Mouse (Mus musculus) intestine, embryonic 15.5 days (tissue): ENCODE results near the gene Filip1. TPM values are rescaled to one million over a fixed set of nuclear protein-coding genes. Genes with fewer than 3 reads are reported as not detected.
A peak's percentile ranks its signal among the peaks of the same experiment; 100 is the strongest.

ENCODE experiments used
- ATAC-seq: fragments of 200-750 bp; cut with Nextera tagmentation; 2 replicates; pipeline ENCODE4 v1.8.0; 2017; ENCODE audit warnings: moderate TSS enrichment, moderate library complexity
- H3K27ac ChIP-seq: fragments of 300-500 bp; sonication (generic); 2 replicates; pipeline ENCODE4 v1.5.1; 2015; ENCODE audit warnings: mild to moderate bottlenecking, inconsistent platforms
- H3K27me3 ChIP-seq: fragments of 300-500 bp; sonication (generic); replicated peaks from 2 replicates; pipeline ENCODE4 v1.6.1; 2015; ENCODE audit warnings: inconsistent platforms
- H3K36me3 ChIP-seq: fragments of 300-500 bp; sonication (generic); 2 replicates; pipeline ENCODE4 v1.6.1; 2015; ENCODE audit warnings: inconsistent platforms
- H3K4me1 ChIP-seq: fragments of 300-500 bp; sonication (generic); replicated peaks from 2 replicates; pipeline ENCODE4 v1.6.1; 2015; ENCODE audit warnings: inconsistent platforms
- H3K4me2 ChIP-seq: fragments of 300-500 bp; sonication (generic); replicated peaks from 2 replicates; pipeline ENCODE4 v1.6.1; 2015; ENCODE audit warnings: mild to moderate bottlenecking, inconsistent platforms
- H3K4me3 ChIP-seq: fragments of 300-500 bp; sonication (generic); replicated peaks from 2 replicates; pipeline ENCODE4 v1.5.1; 2015; ENCODE audit warnings: inconsistent platforms
- H3K9ac ChIP-seq: fragments of 300-500 bp; sonication (generic); 2 replicates; pipeline ENCODE4 v1.6.1; 2015; ENCODE audit warnings: inconsistent platforms
- H3K9me3 ChIP-seq: fragments of 300-500 bp; sonication (generic); 2 replicates; pipeline ENCODE4 v1.6.1; 2016; ENCODE audit warnings: inconsistent platforms
- WGBS: fragments of 180-500 bp; shearing (Covaris S2); methylation state at CpG from one replicate; pipeline ENCODE4 v1.1.7; 2015; 5-methylcytosine and 5-hydroxymethylcytosine counted together
- polyA plus RNA-seq: library from polyadenylated mRNA; unstranded; fragments of >200 nt; fragmentation: Nextera tagmentation; extraction: Ambion mirVana; gene quantifications from 2 replicates; pipeline ENCODE4 v1.2.1, GENCODE M21; 2015

Gene Filip1
- polyA plus RNA-seq, 1 experiment from 2014 or later, result 6.3 TPM

DNA sequence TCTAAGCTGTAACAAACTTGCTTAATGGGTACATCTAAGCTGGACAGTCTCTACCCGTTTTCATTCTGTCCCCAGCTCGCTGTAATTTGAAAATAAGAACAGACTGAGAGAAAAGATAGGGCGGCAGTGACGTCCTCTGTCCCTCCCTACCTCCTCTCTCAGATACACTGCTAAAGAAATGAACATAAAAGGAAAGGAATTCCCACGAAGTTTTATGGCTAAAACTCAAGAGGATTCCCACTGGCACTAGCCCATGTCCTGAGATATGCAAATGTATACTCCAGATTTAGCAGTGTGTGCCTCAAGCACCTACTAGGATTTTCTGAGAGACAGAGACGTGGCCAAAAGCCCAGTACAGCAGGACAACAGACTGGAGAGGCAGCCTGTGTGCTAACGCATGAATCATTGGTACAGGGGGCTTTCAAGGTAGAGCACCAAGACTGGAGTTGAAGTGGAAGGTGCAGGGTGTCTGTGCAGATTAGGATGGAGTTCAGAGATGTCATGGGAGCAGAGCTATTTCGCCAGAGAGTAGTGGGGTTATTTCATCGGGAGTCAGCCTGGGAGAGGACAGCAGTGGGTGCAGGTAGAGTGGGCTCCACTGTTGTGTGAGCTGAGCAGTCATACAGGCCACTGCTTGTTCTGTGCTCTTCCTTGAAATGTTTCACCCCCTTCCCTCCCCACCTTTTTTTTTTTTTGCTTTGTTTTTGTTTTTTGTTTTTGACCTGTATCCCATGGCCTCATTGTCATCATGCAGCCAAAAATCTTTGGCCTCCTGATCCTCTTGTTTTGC, 92.7 kb downstream of the Filip1 start:
- Histone ChIP-seq H3K27me3 (no peaks in the 10 kb centered on the region), H3K4me2 (0 out of 2 replicates have a peak overlapping the region, but pooled peaks have one; percentile 6)

DNA sequence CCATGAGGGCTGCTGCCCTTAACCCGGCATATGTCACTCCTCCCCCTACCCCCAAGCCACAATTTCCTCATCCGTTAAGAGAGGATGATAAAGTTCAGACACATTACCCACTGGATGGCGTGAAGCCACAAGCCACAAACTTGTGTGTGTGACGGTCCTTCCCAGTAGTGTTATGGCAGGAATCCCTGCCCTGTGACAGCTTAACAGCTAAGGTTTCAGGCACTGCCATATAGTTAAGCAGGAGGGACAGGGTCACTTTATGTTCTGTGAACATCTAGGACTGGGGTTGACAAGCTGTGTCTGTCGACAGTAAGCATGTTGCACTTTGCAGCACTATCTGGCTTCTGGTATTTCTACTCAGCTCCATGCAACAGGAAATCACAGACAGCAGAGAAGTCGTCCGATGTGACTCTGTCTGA, 93.3 kb downstream of the Filip1 start:
- Histone ChIP-seq H3K4me3 (no peak overlapping the region), H3K27ac (peak overlapping the region; percentile 42), H3K9me3 (no peaks in the 10 kb centered on the region), H3K27me3 (no peaks in the 10 kb centered on the region), H3K4me2 (no peak overlapping the region), H3K9ac (no peak overlapping the region), H3K36me3 (no peaks in the 10 kb centered on the region), H3K4me1 (peaks cover 8% of the 10 kb centered on the region; the same call in 1 of the 2 replicates)
- 0 out of 2 replicates have a peak, but pooled peaks have one; percentile 12 for ATAC-seq
- whole genome bisulfite sequencing, result 48% methylated on average over 7 of the region's 7 CpGs

More for the DNA sequence above, 92.7 kb downstream of the Filip1 start:
- Histone ChIP-seq H3K4me1 (peaks cover 8% of the 10 kb centered on the region; the same call in 1 of the 2 replicates), H3K27ac (peak overlapping the region; percentile 73), H3K9ac (no peak overlapping the region), H3K36me3 (no peaks in the 10 kb centered on the region), H3K4me3 (no peak overlapping the region), H3K9me3 (no peaks in the 10 kb centered on the region)
- WGBS, result 41% methylated on average over 9 of the region's 9 CpGs
- peak; percentile 58 for ATAC-seq

DNA sequence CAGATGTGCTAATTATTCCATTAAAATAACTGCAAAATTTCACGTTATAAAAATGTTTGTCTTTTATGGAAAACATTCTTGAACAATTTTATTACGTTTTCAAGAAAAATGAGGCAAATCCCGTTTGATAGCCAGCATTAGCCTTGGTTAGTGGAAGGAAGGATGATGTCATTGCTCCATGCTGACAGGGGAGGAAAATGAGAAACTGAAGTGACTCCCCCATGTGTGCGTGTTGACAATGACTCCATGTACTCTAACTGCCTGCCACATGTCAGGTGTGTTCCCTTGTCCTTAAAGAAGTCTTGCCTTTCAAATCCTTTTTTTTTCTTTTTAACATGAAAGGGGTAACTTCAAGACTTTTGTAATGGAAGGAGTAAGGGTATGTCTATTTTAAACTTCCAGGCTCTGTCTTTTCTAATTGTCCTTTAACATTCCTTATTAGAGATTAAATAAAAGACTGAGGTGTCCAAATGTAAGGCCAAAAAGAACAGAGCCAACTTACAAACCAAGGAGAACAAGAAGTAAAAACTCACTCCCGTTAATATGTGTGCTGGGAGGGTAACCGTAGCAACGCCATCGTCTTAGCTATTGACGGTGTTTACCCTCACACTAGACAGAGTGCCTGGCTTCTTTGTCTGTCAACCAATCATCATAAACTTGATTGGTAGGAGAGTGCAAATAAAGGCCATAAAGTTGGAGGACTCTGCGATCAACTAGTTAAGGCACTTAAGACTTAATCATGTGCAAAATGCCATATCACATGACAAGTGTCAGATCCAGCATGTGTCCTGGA, 94.1 kb downstream of the Filip1 start:
- no peak for ATAC-seq

DNA sequence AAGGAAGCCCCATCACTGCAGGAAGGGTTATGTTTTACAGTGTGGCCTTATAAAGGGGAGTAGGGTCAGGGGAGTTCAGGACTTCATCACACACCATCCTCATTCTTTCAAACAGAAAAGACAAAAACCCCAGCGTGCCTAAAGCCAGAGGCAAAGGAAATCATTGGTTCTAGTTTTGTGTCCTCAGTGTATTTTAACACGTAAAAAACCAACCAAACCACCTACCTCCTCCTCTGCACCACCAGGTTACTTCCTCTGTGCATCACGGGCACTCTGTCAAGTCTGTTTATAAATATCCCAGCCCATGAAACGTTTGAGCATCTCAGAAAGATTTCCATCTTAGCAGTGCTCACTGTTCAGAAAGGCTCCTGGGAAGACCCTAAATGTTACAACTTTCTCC, 98.4 kb downstream of the Filip1 start:
- 33% methylated on average over 4 of the region's 4 CpGs for WGBS

More for the DNA sequence above, 94.1 kb downstream of the Filip1 start:
- no peaks in the 10 kb centered on the region for H3K36me3 ChIP-seq
- H3K4me3 ChIP-seq, result no peak overlapping the region
- no peaks in the 10 kb centered on the region for H3K9me3 ChIP-seq
- H3K27me3 ChIP-seq, result no peaks in the 10 kb centered on the region
- peaks cover 8% of the 10 kb centered on the region; the same call in 1 of the 2 replicates for H3K4me1 ChIP-seq
- WGBS, result 58% methylated on average over 10 of the region's 10 CpGs
- no peak overlapping the region for H3K9ac ChIP-seq
- H3K4me2 ChIP-seq, result no peak overlapping the region
- H3K27ac ChIP-seq, result no peak overlapping the region

DNA sequence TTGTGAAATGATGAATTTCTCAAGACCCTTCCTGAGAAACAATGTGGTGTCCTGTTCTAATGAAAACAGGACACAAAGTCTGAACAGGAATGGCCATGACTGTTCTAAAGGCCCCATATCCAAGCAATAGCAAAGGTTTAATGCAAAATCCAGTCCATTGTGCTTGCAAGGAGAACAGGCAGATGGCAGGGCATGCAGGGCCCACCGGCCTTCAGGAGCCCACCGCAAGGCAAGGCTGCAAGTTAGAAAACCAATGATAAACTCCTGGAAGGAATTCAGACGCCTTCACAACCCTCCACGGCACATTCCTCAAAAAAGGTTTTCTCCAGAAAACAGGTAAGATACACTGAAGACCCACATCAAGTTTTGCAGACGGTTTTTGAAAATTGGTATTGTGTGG, 99.7 kb downstream of the Filip1 start:
- ATAC-seq, result no peak
- H3K36me3 ChIP-seq, result no peaks in the 10 kb centered on the region

More for the DNA sequence above, 98.4 kb downstream of the Filip1 start:
- no peak overlapping the region for H3K27ac ChIP-seq
- ATAC-seq, result no peak
- H3K4me2 ChIP-seq, result no peak overlapping the region
- H3K9ac ChIP-seq, result no peak overlapping the region
- H3K4me3 ChIP-seq, result no peak overlapping the region
- no peaks in the 10 kb centered on the region; the same call in 1 of the 2 replicates for H3K4me1 ChIP-seq
- H3K9me3 ChIP-seq, result no peaks in the 10 kb centered on the region
- H3K36me3 ChIP-seq, result no peaks in the 10 kb centered on the region
- no peaks in the 10 kb centered on the region for H3K27me3 ChIP-seq

DNA sequence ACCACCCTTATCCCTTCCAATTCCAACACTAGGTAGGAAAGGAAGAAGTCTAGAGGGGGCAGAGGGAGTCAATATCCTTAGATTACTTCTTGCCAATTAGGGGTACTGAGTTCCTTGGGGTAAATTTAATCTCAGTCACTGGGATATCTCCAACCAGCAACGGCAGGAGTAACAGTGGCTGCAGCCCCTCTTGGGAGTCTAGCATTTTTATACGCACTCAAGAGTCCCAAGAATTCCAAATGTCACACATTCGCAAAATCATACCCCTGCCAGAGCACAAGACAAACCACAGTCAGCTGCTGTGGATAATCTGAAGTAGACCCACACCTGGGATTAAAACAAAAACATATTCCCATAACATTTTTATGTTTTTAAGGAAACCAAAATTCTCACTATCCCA, 102.5 kb downstream of the Filip1 start:
- ATAC-seq, result no peak
- no peaks in the 10 kb centered on the region for H3K27me3 ChIP-seq
- no peak overlapping the region for H3K27ac ChIP-seq
- no peak overlapping the region for H3K9ac ChIP-seq
- H3K9me3 ChIP-seq, result no peaks in the 10 kb centered on the region
- H3K4me3 ChIP-seq, result no peak overlapping the region
- WGBS, result 96% methylated on average over 3 of the region's 3 CpGs
- no peaks in the 10 kb centered on the region for H3K36me3 ChIP-seq
- H3K4me1 ChIP-seq, result no peaks in the 10 kb centered on the region
- H3K4me2 ChIP-seq, result no peak overlapping the region

More for the DNA sequence above, 99.7 kb downstream of the Filip1 start:
- Histone ChIP-seq H3K4me2 (no peak overlapping the region), H3K9ac (no peak overlapping the region), H3K4me3 (no peak overlapping the region), H3K27ac (no peak overlapping the region), H3K9me3 (no peaks in the 10 kb centered on the region), H3K27me3 (no peaks in the 10 kb centered on the region), H3K4me1 (no peaks in the 10 kb centered on the region)
- 90% methylated on average over 5 of the region's 5 CpGs for WGBS

DNA sequence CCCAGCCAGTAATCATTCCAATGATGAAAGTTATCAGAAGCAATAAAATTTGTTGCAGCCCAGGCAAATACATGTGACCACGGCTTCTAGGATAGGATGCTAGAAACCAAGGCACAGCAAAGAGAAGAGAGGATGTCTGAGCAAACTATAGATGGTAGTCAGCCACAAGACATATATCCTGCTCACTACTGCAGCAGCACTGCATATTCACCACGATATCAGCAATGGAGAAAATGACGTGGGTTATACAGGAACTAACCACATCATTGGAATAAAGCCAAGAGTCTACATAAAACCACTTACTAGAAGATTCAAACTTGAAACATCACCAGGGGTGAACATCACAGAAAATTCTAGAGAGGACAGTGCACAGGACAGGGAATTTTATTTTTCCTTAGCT, 113.8 kb downstream of the Filip1 start:
- 65% methylated on average over 3 of the region's 3 CpGs for WGBS
- H3K4me3 ChIP-seq, result no peak overlapping the region
- H3K27me3 ChIP-seq, result no peaks in the 10 kb centered on the region
- no peak overlapping the region for H3K9ac ChIP-seq
- H3K4me1 ChIP-seq, result no peaks in the 10 kb centered on the region
- no peaks in the 10 kb centered on the region for H3K36me3 ChIP-seq
- no peak overlapping the region for H3K27ac ChIP-seq
- no peak overlapping the region for H3K4me2 ChIP-seq
- ATAC-seq, result no peak
- H3K9me3 ChIP-seq, result no peaks in the 10 kb centered on the region

DNA sequence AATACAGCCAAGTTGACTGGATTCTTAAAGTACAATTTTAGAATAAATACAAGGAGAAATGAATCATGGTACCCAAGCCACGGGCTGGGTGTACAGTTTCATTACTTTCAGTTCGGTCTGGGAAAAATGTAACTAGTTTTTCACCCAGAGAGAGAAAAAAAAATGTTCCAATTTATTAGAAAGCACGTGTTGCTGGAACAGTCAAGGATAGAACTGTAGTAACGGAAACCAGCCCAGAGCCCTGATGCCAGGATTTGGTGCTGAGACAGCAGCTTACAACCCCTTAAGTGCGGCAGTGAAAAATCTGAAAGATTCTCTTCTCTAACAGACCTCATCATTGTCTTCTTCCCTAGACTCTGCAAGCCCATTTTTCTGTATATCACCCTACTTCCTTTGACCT, 118.0 kb downstream of the Filip1 start:
- 62% methylated on average over 5 of the region's 5 CpGs for WGBS
- Histone ChIP-seq H3K4me2 (no peak overlapping the region), H3K4me3 (no peak overlapping the region), H3K27me3 (no peaks in the 10 kb centered on the region), H3K4me1 (no peaks in the 10 kb centered on the region), H3K9ac (no peak overlapping the region), H3K27ac (no peak overlapping the region), H3K9me3 (no peaks in the 10 kb centered on the region), H3K36me3 (no peaks in the 10 kb centered on the region)
- ATAC-seq, result no peak

DNA sequence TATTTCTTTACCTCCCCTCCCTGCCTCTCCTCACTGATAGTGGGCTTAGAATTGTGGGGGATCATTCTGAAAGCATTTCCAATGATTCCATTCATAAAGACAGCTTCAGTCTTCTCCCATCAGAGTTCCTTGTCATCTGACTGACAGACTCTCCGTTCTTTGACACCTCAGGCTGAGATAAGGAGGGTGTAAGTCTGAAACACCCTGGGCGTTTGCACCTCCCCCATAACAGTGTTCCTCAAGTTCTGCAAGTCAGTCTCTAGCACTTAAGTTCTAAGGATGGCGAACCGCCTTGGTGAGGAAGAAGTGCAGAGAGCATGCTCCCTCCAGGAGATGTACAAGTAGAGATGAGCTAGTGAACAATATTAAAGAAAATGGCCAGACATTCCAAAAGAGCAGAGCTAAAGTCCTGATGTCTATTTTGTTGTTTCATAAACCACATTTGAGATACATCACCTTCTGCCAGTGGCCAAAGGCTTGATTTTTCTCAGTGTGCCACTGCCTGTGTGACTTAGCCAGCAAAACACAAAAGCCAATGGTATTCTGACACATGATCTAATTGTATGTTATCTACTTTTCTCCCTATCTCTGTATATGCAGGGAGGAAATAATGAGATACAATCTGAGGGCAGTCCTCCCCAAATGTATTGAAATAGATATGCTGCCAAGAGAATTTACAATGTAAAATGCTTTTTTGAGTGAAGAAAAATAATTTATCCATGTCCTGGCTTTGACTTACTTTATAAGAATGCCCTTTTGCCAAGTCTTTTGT, 118.6 kb downstream of the Filip1 start:
- no peaks in the 10 kb centered on the region for H3K36me3 ChIP-seq
- WGBS, result 62% methylated on average over 4 of the region's 4 CpGs
- no peak overlapping the region for H3K4me3 ChIP-seq
- H3K4me2 ChIP-seq, result no peak overlapping the region
- ATAC-seq, result no peak
- no peaks in the 10 kb centered on the region for H3K4me1 ChIP-seq
- H3K9me3 ChIP-seq, result no peaks in the 10 kb centered on the region
- no peak overlapping the region for H3K27ac ChIP-seq
- no peaks in the 10 kb centered on the region for H3K27me3 ChIP-seq
- H3K9ac ChIP-seq, result no peak overlapping the region

DNA sequence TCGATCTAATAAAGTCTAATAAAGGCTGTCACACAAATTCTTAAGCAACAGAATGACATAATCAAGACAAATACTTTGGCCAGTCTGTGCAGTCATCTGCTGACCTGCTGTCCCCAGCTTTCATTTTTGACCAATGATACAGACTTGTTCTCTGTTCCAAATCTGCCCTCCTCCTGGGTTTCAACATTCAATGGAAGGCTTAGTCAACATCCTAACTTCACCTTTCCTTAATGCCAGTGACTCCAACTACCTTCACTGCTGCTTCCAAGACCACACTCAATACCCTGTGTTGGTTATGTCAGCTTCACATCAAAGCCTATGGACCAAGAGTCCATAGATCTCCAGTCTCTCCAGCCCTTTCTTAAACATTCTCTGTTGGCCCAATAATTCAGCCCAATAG, 120.5 kb downstream of the Filip1 start:
- 84% methylated on average over 1 of the region's 1 CpGs for WGBS
- no peak for ATAC-seq

DNA sequence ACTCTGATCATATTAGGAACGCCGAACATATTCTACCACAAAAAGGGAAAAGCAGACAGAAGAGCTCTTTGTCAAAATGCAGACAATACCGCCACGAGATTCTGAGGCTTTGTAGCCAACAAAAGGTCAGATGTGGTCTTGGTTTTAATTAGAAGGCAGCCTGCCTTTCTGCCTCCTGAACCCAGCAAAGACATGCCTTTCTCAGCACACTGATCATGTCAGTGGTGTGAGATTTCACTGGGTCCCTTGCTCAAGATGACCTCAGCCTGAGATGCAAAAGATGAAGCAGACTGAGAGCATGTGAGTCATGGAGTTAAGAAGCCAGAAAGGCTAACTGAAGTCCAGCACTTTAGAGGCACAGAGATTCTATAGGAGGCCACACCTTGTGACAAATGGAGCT, 122.2 kb downstream of the Filip1 start:
- no peaks in the 10 kb centered on the region for H3K27me3 ChIP-seq
- WGBS, result 69% methylated on average over 4 of the region's 4 CpGs
- H3K4me2 ChIP-seq, result no peak overlapping the region
- H3K4me1 ChIP-seq, result no peaks in the 10 kb centered on the region
- no peak overlapping the region for H3K27ac ChIP-seq
- no peak overlapping the region for H3K9ac ChIP-seq
- ATAC-seq, result no peak
- H3K9me3 ChIP-seq, result no peaks in the 10 kb centered on the region
- no peak overlapping the region for H3K4me3 ChIP-seq
- H3K36me3 ChIP-seq, result no peaks in the 10 kb centered on the region

More for the DNA sequence above, 120.5 kb downstream of the Filip1 start:
- Histone ChIP-seq H3K4me3 (no peak overlapping the region), H3K4me2 (no peak overlapping the region), H3K9me3 (no peaks in the 10 kb centered on the region), H3K9ac (no peak overlapping the region), H3K27ac (no peak overlapping the region), H3K36me3 (no peaks in the 10 kb centered on the region), H3K4me1 (no peaks in the 10 kb centered on the region), H3K27me3 (no peaks in the 10 kb centered on the region)

DNA sequence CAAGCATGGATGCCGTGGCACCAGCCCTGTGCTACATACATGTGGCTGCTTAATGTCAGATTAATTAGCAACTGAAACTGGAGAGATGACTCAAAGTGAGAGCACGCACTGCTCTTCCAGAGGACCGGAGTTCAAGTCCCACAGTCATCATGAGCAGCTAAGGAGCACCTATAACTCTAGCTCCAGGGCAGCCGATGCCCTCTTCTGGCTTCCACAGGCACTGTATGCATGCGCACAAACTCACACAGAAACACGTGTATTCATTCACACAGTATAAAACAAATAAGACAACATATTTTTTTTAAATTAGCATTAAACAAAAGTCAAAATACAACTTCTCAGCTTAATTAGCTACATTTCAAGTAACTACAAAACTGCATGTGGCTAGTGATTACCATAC, 123.5 kb downstream of the Filip1 start:
- Histone ChIP-seq H3K4me1 (no peaks in the 10 kb centered on the region), H3K4me3 (no peak overlapping the region), H3K9ac (no peak overlapping the region), H3K27me3 (no peaks in the 10 kb centered on the region), H3K36me3 (no peaks in the 10 kb centered on the region), H3K9me3 (no peaks in the 10 kb centered on the region), H3K27ac (no peak overlapping the region), H3K4me2 (no peak overlapping the region)
- 85% methylated on average over 6 of the region's 6 CpGs for WGBS
- no peak for ATAC-seq
